Mouse (Mus musculus) lung, postnatal 14 days (tissue): ENCODE measurements around the gene Mtfmt.

Source experiments
- DNase-seq: peaks from one replicate; pipeline ENCODE4 v3.0.0; 2021

Mtfmt gene

GRCm38 (mm10) chr9:65435671-65436301 is at the start of gene Mtfmt:
Gene Mtfmt (plus strand): TSS chr9:65435782.
- peak; percentile 95 for DNase-seq

- DNase-seq: peak; percentile 60
Observed at GRCm38 (mm10) chr9:65386373-65387140, 49.0 kb upstream of the Mtfmt start.

- DNase-seq: no peak
Observed at GRCm38 (mm10) chr9:65390752-65391612, 44.6 kb upstream of the Mtfmt start.

- no peak for DNase-seq
Observed at GRCm38 (mm10) chr9:65391613-65391964, 44.0 kb upstream of the Mtfmt start, which contains the start of gene Kbtbd13. Gene Kbtbd13 (minus strand): TSS chr9:65391652.

- DNase-seq: peak; percentile 83
Observed at GRCm38 (mm10) chr9:65392638-65393364, 42.8 kb upstream of the Mtfmt start.

GRCm38 (mm10) chr9:65393606-65394005 is 42.0 kb upstream of the Mtfmt start:
- DNase-seq: no peak

- no peak for DNase-seq
Observed at GRCm38 (mm10) chr9:65394360-65394759, 41.2 kb upstream of the Mtfmt start.

GRCm38 (mm10) chr9:65398279-65398678 is 37.3 kb upstream of the Mtfmt start, which contains the start of gene Rasl12:
Gene Rasl12 (plus strand): TSS chr9:65398506.
- peak; percentile 85 for DNase-seq

GRCm38 (mm10) chr9:65399934-65400333 is 35.6 kb upstream of the Mtfmt start:
- DNase-seq: no peak

- peak; percentile 92 for DNase-seq
Observed at GRCm38 (mm10) chr9:65404331-65405183, 31.0 kb upstream of the Mtfmt start.

GRCm38 (mm10) chr9:65405184-65405449 is 30.5 kb upstream of the Mtfmt start:
- no peak for DNase-seq

- DNase-seq: no peak
Observed at GRCm38 (mm10) chr9:65407327-65407726, 28.3 kb upstream of the Mtfmt start.

- no peak for DNase-seq
Observed at GRCm38 (mm10) chr9:65407861-65408260, 27.7 kb upstream of the Mtfmt start.

- DNase-seq: peak; percentile 62
Observed at GRCm38 (mm10) chr9:65408871-65409295, 26.7 kb upstream of the Mtfmt start.

- no peak for DNase-seq
Observed at GRCm38 (mm10) chr9:65410378-65410777, 25.2 kb upstream of the Mtfmt start.

GRCm38 (mm10) chr9:65411326-65411725 is 24.3 kb upstream of the Mtfmt start:
- DNase-seq: no peak

- DNase-seq: no peak
Observed at GRCm38 (mm10) chr9:65417738-65418137, 17.8 kb upstream of the Mtfmt start.

- DNase-seq: no peak
Observed at GRCm38 (mm10) chr9:65419633-65420032, 15.9 kb upstream of the Mtfmt start.

GRCm38 (mm10) chr9:65422760-65423501 is 12.7 kb upstream of the Mtfmt start, which contains the start of gene Slc51b:
Gene Slc51b (minus strand): TSS chr9:65422955.
- no peak for DNase-seq

GRCm38 (mm10) chr9:65424393-65424792 is 11.2 kb upstream of the Mtfmt start:
- DNase-seq: no peak

- no peak for DNase-seq
Observed at GRCm38 (mm10) chr9:65427511-65427910, 8.1 kb upstream of the Mtfmt start.
